Mouse (Mus musculus) Patski (cell line): ENCODE measurements around the gene Bcl9l. TPM values are rescaled to one million over a fixed set of nuclear protein-coding genes. Genes with fewer than 3 reads are reported as not detected.

Experiments used
- ATAC-seq: fragments of 100-300 bp; one replicate; pipeline ENCODE4 v1.8.0; 2021
- CTCF ChIA-PET: fragments of 350-600 bp; sonication (Branson Sonifier 250); formaldehyde crosslinking; loops from one replicate; lab custom pipeline; 2022; ENCODE audit warnings: inconsistent platforms; lab: Charles Lee
- POLR2A ChIA-PET: fragments of 350-600 bp; sonication (Branson Sonifier 250); formaldehyde crosslinking; loops from one replicate; lab custom pipeline; 2022; ENCODE audit warnings: antibody characterized with exemption, inconsistent platforms; lab: Charles Lee
- DNase-seq: peaks from one replicate; pipeline ENCODE4 v3.0.0-alpha.2; 2011; ENCODE audit warnings: low read depth, low spot score
- H3K27me3 ChIP-seq: fragments of 371-371 bp; one replicate; pipeline ENCODE4 v1.5.1; 2021
- CTCF ChIP-seq: fragments of 100-300 bp; IDR thresholded peaks from one replicate; pipeline ENCODE4 v1.5.1; 2021
- in situ Hi-C: fragments of 300-500 bp; cut with MboI; formaldehyde crosslinking; loops from 3 replicates; pipeline ENCODE4 v1.11.1; 2018; ENCODE audit warnings: low pct_unique_long_range_greater_than_20kb, mixed read lengths
- polyA plus RNA-seq: library from polyadenylated mRNA; unstranded; gene quantifications from one replicate; pipeline ENCODE4 v1.2.3, GENCODE M21; 2021

Bcl9l gene
- polyA plus RNA-seq, 1 experiment from 2014 or later, result 40.4 TPM

- ATAC-seq (no peak), DNase-seq (no peak)
- no peaks in the 10 kb centered on the region for H3K27me3 ChIP-seq
- in situ Hi-C loops, result loop anchor here (5.0 kb wide), 1 partner anchor 38 kb away; no protein-coding TSS in a partner anchor
- CTCF ChIA-PET, result interaction anchor here (1.2 kb wide), 1 partner anchor 93 kb away, joined by 3 read pairs; no protein-coding TSS in a partner anchor
- POLR2A ChIA-PET, result interaction anchor here (0.6 to 1.8 kb wide), 2 partner anchors 8 to 124 kb away, joined by 4 to 7 read pairs; no protein-coding TSS in a partner anchor
- TF ChIP-seq CTCF, result no peak
Measured at GRCm38 (mm10) chr9:44510355-44510871, 27.8 kb downstream of the Bcl9l start.

GRCm38 (mm10) chr9:44510872-44511601, 28.4 kb downstream of the Bcl9l start:
- ATAC-seq (no peak), DNase-seq (no peak)
- TF ChIP-seq CTCF, result no peak
- in situ Hi-C loops, result loop anchor here (5.0 kb wide), 1 partner anchor 39 kb away; no protein-coding TSS in a partner anchor
- no peaks in the 10 kb centered on the region for H3K27me3 ChIP-seq
- ChIA-PET POLR2A (interaction anchor here (0.6 to 1.8 kb wide), 3 partner anchors 9 to 176 kb away, joined by 3 to 7 read pairs (median 4); no protein-coding TSS in a partner anchor), CTCF (interaction anchor here (2.1 to 2.5 kb wide), 2 partner anchors 9 to 141 kb away, joined by 5 to 6 read pairs; no protein-coding TSS in a partner anchor)

GRCm38 (mm10) chr9:44511935-44512716, 29.5 kb downstream of the Bcl9l start:
- ChIA-PET POLR2A (interaction anchor here (1.1 to 1.8 kb wide), 3 partner anchors 10 to 177 kb away, joined by 3 to 4 read pairs (median 3); no protein-coding TSS in a partner anchor), CTCF (interaction anchor here (0.8 to 2.5 kb wide), 4 partner anchors 10 to 142 kb away, joined by 3 to 6 read pairs (median 4); no protein-coding TSS in a partner anchor)
- ATAC-seq (no peak), DNase-seq (no peak)
- no peaks in the 10 kb centered on the region for H3K27me3 ChIP-seq
- in situ Hi-C loops, result loop anchor here (5.0 kb wide), 1 partner anchor 40 kb away; no protein-coding TSS in a partner anchor
- TF ChIP-seq CTCF, result no peak

- CTCF ChIA-PET, result interaction anchor here (1.4 to 2.5 kb wide), 3 partner anchors 10 to 139 kb away, joined by 4 to 6 read pairs (median 5); no protein-coding TSS in a partner anchor
- POLR2A ChIA-PET, result interaction anchor here (1.2 kb wide), 1 partner anchor 36 kb away, joined by 3 read pairs; no protein-coding TSS in a partner anchor
- DNase-seq (no peak), ATAC-seq (no peak)
- in situ Hi-C loops, result loop anchor here (5.0 kb wide), 1 partner anchor 40 kb away; no protein-coding TSS in a partner anchor
- no peak for TF ChIP-seq CTCF
- H3K27me3 ChIP-seq, result no peaks in the 10 kb centered on the region
Measured at GRCm38 (mm10) chr9:44512717-44513003, 30.0 kb downstream of the Bcl9l start.

- TF ChIP-seq CTCF, result no peak
- ATAC-seq, result no peak
- ChIA-PET POLR2A (interaction anchor here (0.8 kb wide), 1 partner anchor 90 kb away, joined by 3 read pairs; no protein-coding TSS in a partner anchor), CTCF (interaction anchor here (1.4 to 2.5 kb wide), 3 partner anchors 11 to 139 kb away, joined by 4 to 6 read pairs (median 5); no protein-coding TSS in a partner anchor)
- in situ Hi-C loops, result loop anchor here (5.0 kb wide), 1 partner anchor 41 kb away; no protein-coding TSS in a partner anchor
- H3K27me3 ChIP-seq, result no peaks in the 10 kb centered on the region
- no peak for DNase-seq
Measured at GRCm38 (mm10) chr9:44513121-44513520, 30.5 kb downstream of the Bcl9l start.

GRCm38 (mm10) chr9:44513610-44514009, 31.0 kb downstream of the Bcl9l start:
- H3K27me3 ChIP-seq, result no peaks in the 10 kb centered on the region
- no peak for ATAC-seq
- DNase-seq, result no peak
- in situ Hi-C loops, result loop anchor here (5.0 kb wide), 1 partner anchor 41 kb away; no protein-coding TSS in a partner anchor
- CTCF ChIA-PET, result interaction anchor here (1.0 to 2.5 kb wide), 2 partner anchors 11 to 138 kb away, joined by 3 to 6 read pairs; no protein-coding TSS in a partner anchor
- no peak for TF ChIP-seq CTCF
- POLR2A ChIA-PET, result interaction anchor here (0.8 kb wide), 1 partner anchor 90 kb away, joined by 3 read pairs; no protein-coding TSS in a partner anchor

- no peak for TF ChIP-seq CTCF
- ATAC-seq (no peak), DNase-seq (no peak)
- ChIA-PET CTCF (interaction anchor here (1.0 kb wide), 1 partner anchor 12 kb away, joined by 3 read pairs; no protein-coding TSS in a partner anchor), POLR2A (interaction anchor here (0.7 to 0.8 kb wide), 2 partner anchors 8 to 89 kb away, joined by 3 read pairs; no protein-coding TSS in a partner anchor)
- no peaks in the 10 kb centered on the region for H3K27me3 ChIP-seq
- in situ Hi-C loops, result loop anchor here (5.0 kb wide), 1 partner anchor 42 kb away; no protein-coding TSS in a partner anchor
Measured at GRCm38 (mm10) chr9:44514147-44514546, 31.5 kb downstream of the Bcl9l start.

- DNase-seq (no peak), ATAC-seq (no peak)
- ChIA-PET POLR2A (interaction anchor here (1.3 kb wide), 1 partner anchor 37 kb away, joined by 3 read pairs; no protein-coding TSS in a partner anchor), CTCF (no interaction called here)
- no peak for TF ChIP-seq CTCF
- no peaks in the 10 kb centered on the region for H3K27me3 ChIP-seq
- in situ Hi-C loops, result no loop called here
Measured at GRCm38 (mm10) chr9:44515131-44515751, 32.6 kb downstream of the Bcl9l start.

GRCm38 (mm10) chr9:44515891-44516290, 33.3 kb downstream of the Bcl9l start:
- ChIA-PET CTCF (no interaction called here), POLR2A (no interaction called here)
- in situ Hi-C loops, result no loop called here
- no peak for TF ChIP-seq CTCF
- no peaks in the 10 kb centered on the region for H3K27me3 ChIP-seq
- no peak for DNase-seq
- no peak for ATAC-seq
